Mouse (Mus musculus): ENCODE measurements around the gene Abca1. TPM values are rescaled to one million over a fixed set of nuclear protein-coding genes. Genes with fewer than 3 reads are reported as not detected.

Gene Abca1
- polyA plus RNA-seq, 1 experiment from 2014 or later, result 5.6 TPM

DNA sequence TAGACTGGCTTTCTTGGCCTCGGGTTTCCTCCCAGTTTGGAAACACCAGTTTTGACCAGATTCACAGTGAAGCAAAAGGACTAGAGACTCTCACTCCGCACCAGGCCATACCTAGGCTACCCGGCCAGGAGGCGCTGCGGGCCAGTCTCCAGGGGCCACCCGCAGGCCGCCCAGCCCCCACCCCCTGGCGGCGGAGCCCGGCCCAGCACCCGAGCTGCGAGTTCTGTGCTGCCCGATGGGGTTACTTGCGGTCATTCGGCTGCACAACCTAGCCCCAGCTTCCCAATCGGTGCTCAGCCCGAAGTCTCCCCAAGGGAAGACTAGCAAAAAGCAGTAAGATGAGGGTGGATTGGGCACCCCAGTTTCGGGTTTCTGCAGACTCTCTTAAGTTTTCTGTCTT is 1.1 kb downstream of the Abca1 start:
- H3K27ac ChIP-seq (ENCODE audit: low read depth, low read length), result no peak overlapping the region
- peak; percentile 84 for DNase-seq (ENCODE audit: low spot score)
- H3K36me3 ChIP-seq (ENCODE audit: control insufficient read depth, insufficient read depth, low read length), result no peaks in the 10 kb centered on the region
- no peaks in the 10 kb centered on the region for H3K4me1 ChIP-seq (replicated peaks; ENCODE audit: control insufficient read depth, insufficient read depth, low read length)
- no peaks in the 10 kb centered on the region for H3K9me3 ChIP-seq (ENCODE audit: control insufficient read depth, low read length)
- WGBS, result 1% methylated on average over 18 of the region's 18 CpGs
- peak; percentile 65 for ATAC-seq (replicated peaks; ENCODE audit: low FRiP score)
- peak overlapping the region; percentile 49 for H3K4me3 ChIP-seq (ENCODE audit: low read depth, low read length)
- H3K27me3 ChIP-seq (ENCODE audit: control insufficient read depth, insufficient read depth, low read length), result no peaks in the 10 kb centered on the region
- peak overlapping the region; percentile 86 for H3K4me2 ChIP-seq (ENCODE audit: low read depth, low read length, severe bottlenecking)
- no peak overlapping the region for H3K9ac ChIP-seq (ENCODE audit: low read length)

DNA sequence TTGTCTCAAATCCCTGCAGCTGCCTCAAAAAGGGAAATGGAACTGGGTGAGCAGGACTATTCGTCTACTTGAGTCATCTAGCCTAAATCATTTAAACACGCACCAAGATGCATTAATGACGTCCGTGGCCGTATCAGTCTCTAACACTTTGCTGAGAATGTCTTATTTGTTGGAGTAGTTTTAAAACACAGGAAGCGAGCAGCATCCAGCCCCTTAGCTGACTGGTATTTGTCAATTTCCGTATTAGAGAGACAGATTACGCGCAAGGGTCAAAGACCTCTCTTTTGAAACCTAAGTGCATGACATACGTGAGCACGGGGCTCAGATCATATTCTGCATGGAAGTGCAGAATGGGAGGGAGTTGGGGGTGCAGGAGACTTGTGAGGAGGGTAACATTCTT is 4.2 kb downstream of the Abca1 start:
- no peak overlapping the region for H3K27ac ChIP-seq (ENCODE audit: low read depth, low read length)
- no peaks in the 10 kb centered on the region for H3K4me1 ChIP-seq (replicated peaks; ENCODE audit: control insufficient read depth, insufficient read depth, low read length)
- H3K36me3 ChIP-seq (ENCODE audit: control insufficient read depth, insufficient read depth, low read length), result no peaks in the 10 kb centered on the region
- H3K4me2 ChIP-seq (ENCODE audit: low read depth, low read length, severe bottlenecking), result no peak overlapping the region
- no peaks in the 10 kb centered on the region for H3K27me3 ChIP-seq (ENCODE audit: control insufficient read depth, insufficient read depth, low read length)
- H3K9ac ChIP-seq (ENCODE audit: low read length), result no peak overlapping the region
- 86% methylated on average over 11 of the region's 11 CpGs for WGBS
- ATAC-seq (replicated peaks; ENCODE audit: low FRiP score) (no peak), DNase-seq (ENCODE audit: low spot score) (no peak)
- no peak overlapping the region for H3K4me3 ChIP-seq (ENCODE audit: low read depth, low read length)
- H3K9me3 ChIP-seq (ENCODE audit: control insufficient read depth, low read length), result no peaks in the 10 kb centered on the region

DNA sequence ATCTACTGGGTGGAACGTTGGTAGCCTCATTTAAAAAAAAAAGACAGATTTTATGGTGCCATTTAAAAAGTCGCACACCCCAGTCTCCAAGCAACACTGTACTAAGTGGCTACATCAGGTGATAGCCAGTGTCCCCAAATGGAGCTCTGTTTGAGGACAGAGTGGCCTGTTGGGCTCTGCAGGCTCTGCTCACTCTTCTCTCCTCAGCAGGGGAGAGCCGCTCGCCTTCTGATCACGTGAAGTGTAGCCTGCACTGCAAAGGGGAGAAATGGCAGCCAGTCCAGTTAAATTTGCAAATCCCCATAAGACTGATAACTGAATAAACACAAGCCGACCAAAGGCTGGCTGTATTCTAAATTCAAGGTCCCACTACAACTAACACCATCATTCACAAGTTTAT is 6.0 kb downstream of the Abca1 start:
- DNase-seq (ENCODE audit: low spot score) (no peak), ATAC-seq (replicated peaks; ENCODE audit: low FRiP score) (no peak)
- 48% methylated on average over 6 of the region's 6 CpGs for WGBS
- H3K4me3 ChIP-seq (ENCODE audit: low read depth, low read length), result no peak overlapping the region
- no peaks in the 10 kb centered on the region for H3K36me3 ChIP-seq (ENCODE audit: control insufficient read depth, insufficient read depth, low read length)
- no peaks in the 10 kb centered on the region for H3K27me3 ChIP-seq (ENCODE audit: control insufficient read depth, insufficient read depth, low read length)
- H3K9ac ChIP-seq (ENCODE audit: low read length), result no peak overlapping the region
- no peaks in the 10 kb centered on the region for H3K4me1 ChIP-seq (replicated peaks; ENCODE audit: control insufficient read depth, insufficient read depth, low read length)
- no peak overlapping the region for H3K4me2 ChIP-seq (ENCODE audit: low read depth, low read length, severe bottlenecking)
- H3K9me3 ChIP-seq (ENCODE audit: control insufficient read depth, low read length), result no peaks in the 10 kb centered on the region
- H3K27ac ChIP-seq (ENCODE audit: low read depth, low read length), result no peak overlapping the region

GRCm38 (mm10) chr4:53153061-53153460 is 6.6 kb downstream of the Abca1 start:
- H3K9ac ChIP-seq (ENCODE audit: low read length), result no peak overlapping the region
- no peaks in the 10 kb centered on the region for H3K9me3 ChIP-seq (ENCODE audit: control insufficient read depth, low read length)
- no peak overlapping the region for H3K4me3 ChIP-seq (ENCODE audit: low read depth, low read length)
- ATAC-seq (replicated peaks; ENCODE audit: low FRiP score), result no peak
- H3K4me2 ChIP-seq (ENCODE audit: low read depth, low read length, severe bottlenecking), result no peak overlapping the region
- no peak overlapping the region for H3K27ac ChIP-seq (ENCODE audit: low read depth, low read length)
- H3K4me1 ChIP-seq (replicated peaks; ENCODE audit: control insufficient read depth, insufficient read depth, low read length), result no peaks in the 10 kb centered on the region
- 67% methylated on average over 4 of the region's 4 CpGs for WGBS
- DNase-seq (ENCODE audit: low spot score), result no peak
- no peaks in the 10 kb centered on the region for H3K27me3 ChIP-seq (ENCODE audit: control insufficient read depth, insufficient read depth, low read length)
- no peaks in the 10 kb centered on the region for H3K36me3 ChIP-seq (ENCODE audit: control insufficient read depth, insufficient read depth, low read length)

DNA sequence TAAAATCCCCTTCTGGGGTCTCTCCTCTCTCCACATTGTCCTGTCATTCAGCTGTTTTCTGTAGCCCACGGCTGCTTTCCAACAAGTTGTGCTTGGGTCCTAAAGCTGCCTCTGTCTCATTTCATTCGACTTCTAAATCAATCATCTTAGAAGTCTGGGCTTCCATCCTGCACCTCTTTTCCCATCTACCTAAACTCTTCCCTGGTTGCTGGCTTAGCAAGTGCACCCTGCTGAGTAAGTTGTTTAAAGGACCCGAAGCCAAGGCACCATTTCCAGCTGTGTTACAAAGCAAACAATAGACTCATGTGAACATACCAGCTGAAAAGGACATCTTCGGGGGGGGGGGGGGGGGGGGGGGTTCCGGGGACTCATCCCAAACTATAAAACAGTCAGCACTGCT is 7.0 kb downstream of the Abca1 start:
- no peak for ATAC-seq (replicated peaks; ENCODE audit: low FRiP score)
- no peaks in the 10 kb centered on the region for H3K4me1 ChIP-seq (replicated peaks; ENCODE audit: control insufficient read depth, insufficient read depth, low read length)
- WGBS, result 12% methylated on average over 4 of the region's 5 CpGs

GRCm38 (mm10) chr4:53150516-53150915 is 9.2 kb downstream of the Abca1 start:
- no peak for ATAC-seq (replicated peaks; ENCODE audit: low FRiP score)
- no peak overlapping the region for H3K9ac ChIP-seq (ENCODE audit: low read length)
- WGBS, result 81% methylated on average over 8 of the region's 8 CpGs
- no peak overlapping the region for H3K27ac ChIP-seq (ENCODE audit: low read depth, low read length)
- no peak overlapping the region for H3K4me3 ChIP-seq (ENCODE audit: low read depth, low read length)
- no peaks in the 10 kb centered on the region for H3K27me3 ChIP-seq (ENCODE audit: control insufficient read depth, insufficient read depth, low read length)
- H3K4me1 ChIP-seq (replicated peaks; ENCODE audit: control insufficient read depth, insufficient read depth, low read length), result no peaks in the 10 kb centered on the region
- DNase-seq (ENCODE audit: low spot score), result no peak
- no peaks in the 10 kb centered on the region for H3K36me3 ChIP-seq (ENCODE audit: control insufficient read depth, insufficient read depth, low read length)
- no peak overlapping the region for H3K4me2 ChIP-seq (ENCODE audit: low read depth, low read length, severe bottlenecking)
- H3K9me3 ChIP-seq (ENCODE audit: control insufficient read depth, low read length), result no peaks in the 10 kb centered on the region

More for the DNA sequence above, 7.0 kb downstream of the Abca1 start:
- Histone ChIP-seq H3K9me3 (ENCODE audit: control insufficient read depth, low read length) (no peaks in the 10 kb centered on the region), H3K4me3 (ENCODE audit: low read depth, low read length) (no peak overlapping the region), H3K36me3 (ENCODE audit: control insufficient read depth, insufficient read depth, low read length) (no peaks in the 10 kb centered on the region), H3K9ac (ENCODE audit: low read length) (no peak overlapping the region), H3K27ac (ENCODE audit: low read depth, low read length) (no peak overlapping the region), H3K4me2 (ENCODE audit: low read depth, low read length, severe bottlenecking) (no peak overlapping the region), H3K27me3 (ENCODE audit: control insufficient read depth, insufficient read depth, low read length) (no peaks in the 10 kb centered on the region)
- DNase-seq (ENCODE audit: low spot score), result no peak

- no peak overlapping the region for H3K4me2 ChIP-seq (ENCODE audit: low read depth, low read length, severe bottlenecking)
- WGBS, result 96% methylated on average over 4 of the region's 5 CpGs
These were observed 10.1 kb downstream of the Abca1 start for GRCm38 (mm10) chr4:53149644-53150043.

GRCm38 (mm10) chr4:53148817-53149216 is 10.9 kb downstream of the Abca1 start:
- Histone ChIP-seq H3K36me3 (ENCODE audit: control insufficient read depth, insufficient read depth, low read length) (no peaks in the 10 kb centered on the region), H3K9ac (ENCODE audit: low read length) (no peak overlapping the region), H3K9me3 (ENCODE audit: control insufficient read depth, low read length) (no peaks in the 10 kb centered on the region), H3K27ac (ENCODE audit: low read depth, low read length) (no peak overlapping the region), H3K4me2 (ENCODE audit: low read depth, low read length, severe bottlenecking) (no peak overlapping the region), H3K4me3 (ENCODE audit: low read depth, low read length) (no peak overlapping the region), H3K27me3 (ENCODE audit: control insufficient read depth, insufficient read depth, low read length) (no peaks in the 10 kb centered on the region), H3K4me1 (replicated peaks; ENCODE audit: control insufficient read depth, insufficient read depth, low read length) (no peaks in the 10 kb centered on the region)
- no peak for DNase-seq (ENCODE audit: low spot score)
- ATAC-seq (replicated peaks; ENCODE audit: low FRiP score), result no peak
- 86% methylated on average over 2 of the region's 2 CpGs for WGBS

More at GRCm38 (mm10) chr4:53149644-53150043, 10.1 kb downstream of the Abca1 start:
- Histone ChIP-seq H3K27ac (ENCODE audit: low read depth, low read length) (no peak overlapping the region), H3K4me1 (replicated peaks; ENCODE audit: control insufficient read depth, insufficient read depth, low read length) (no peaks in the 10 kb centered on the region), H3K36me3 (ENCODE audit: control insufficient read depth, insufficient read depth, low read length) (no peaks in the 10 kb centered on the region), H3K9ac (ENCODE audit: low read length) (no peak overlapping the region), H3K9me3 (ENCODE audit: control insufficient read depth, low read length) (no peaks in the 10 kb centered on the region), H3K27me3 (ENCODE audit: control insufficient read depth, insufficient read depth, low read length) (no peaks in the 10 kb centered on the region), H3K4me3 (ENCODE audit: low read depth, low read length) (no peak overlapping the region)
- no peak for DNase-seq (ENCODE audit: low spot score)
- ATAC-seq (replicated peaks; ENCODE audit: low FRiP score), result no peak

- Histone ChIP-seq H3K36me3 (ENCODE audit: control insufficient read depth, insufficient read depth, low read length) (no peaks in the 10 kb centered on the region), H3K9ac (ENCODE audit: low read length) (no peak overlapping the region), H3K4me2 (ENCODE audit: low read depth, low read length, severe bottlenecking) (no peak overlapping the region), H3K4me3 (ENCODE audit: low read depth, low read length) (no peak overlapping the region), H3K4me1 (replicated peaks; ENCODE audit: control insufficient read depth, insufficient read depth, low read length) (no peaks in the 10 kb centered on the region), H3K9me3 (ENCODE audit: control insufficient read depth, low read length) (no peaks in the 10 kb centered on the region), H3K27ac (ENCODE audit: low read depth, low read length) (no peak overlapping the region), H3K27me3 (ENCODE audit: control insufficient read depth, insufficient read depth, low read length) (no peaks in the 10 kb centered on the region)
- no peak for ATAC-seq (replicated peaks; ENCODE audit: low FRiP score)
- 22% methylated on average over 2 of the region's 2 CpGs for WGBS
- DNase-seq (ENCODE audit: low spot score), result no peak
These were observed 12.2 kb downstream of the Abca1 start for GRCm38 (mm10) chr4:53147454-53147853.

Data from forebrain, embryonic 11.5 days (tissue).